Mouse (Mus musculus): ENCODE measurements around the gene Elane.
A peak's percentile ranks its signal among the peaks of the same experiment; 100 is the strongest.

- peak; percentile 98 for TF ChIP-seq CTCF (conservative IDR thresholded peaks at IDR 0.05; ENCODE audit: insufficient read depth, insufficient read length, low read depth, low read length)
- no peak for TF ChIP-seq POLR2A (IDR thresholded peaks at IDR 0.05; ENCODE audit: low read depth, low read length)
These were observed 39.1 kb downstream of the Elane start for GRCm38 (mm10) chr10:79924998-79925784.

All from kidney, adult 2 months (tissue).